Mouse (Mus musculus) testis, adult 2 months (tissue): ENCODE data around the gene Pcgf1. TPM values are rescaled to one million over a fixed set of nuclear protein-coding genes. Genes with fewer than 3 reads are reported as not detected.

ENCODE experiments used
- H3K27ac ChIP-seq: fragments of 200-500 bp; 2 replicates; pipeline ENCODE4 v1.5.1; 2012; ENCODE audit warnings: low read depth, low read length; ENCODE audit not compliant: control insufficient read depth, insufficient read depth
- H3K27me3 ChIP-seq: fragments of 200-500 bp; 2 replicates; pipeline ENCODE4 v1.6.1; 2012; ENCODE audit warnings: mild to moderate bottlenecking, low read length, moderate library complexity; ENCODE audit not compliant: control insufficient read depth, insufficient read depth
- H3K36me3 ChIP-seq: fragments of 200-500 bp; 2 replicates; pipeline ENCODE4 v1.6.1; 2012; ENCODE audit warnings: mild to moderate bottlenecking, low read length; ENCODE audit not compliant: control insufficient read depth, insufficient read depth
- H3K4me1 ChIP-seq: fragments of 200-500 bp; 2 replicates; pipeline ENCODE4 v1.6.1; 2012; ENCODE audit warnings: low read length; ENCODE audit not compliant: control insufficient read depth, insufficient read depth
- H3K4me3 ChIP-seq: fragments of 200-500 bp; 2 replicates; pipeline ENCODE4 v1.5.1; 2012; ENCODE audit warnings: low read depth, mild to moderate bottlenecking, low read length, moderate library complexity, mixed read lengths; ENCODE audit not compliant: control insufficient read depth
- CTCF ChIP-seq: fragments of 200-500 bp; IDR thresholded peaks from 2 replicates; pipeline ENCODE4 v1.5.1; 2012; ENCODE audit warnings: low read depth, mild to moderate bottlenecking, inconsistent platforms, low read length, moderate library complexity; ENCODE audit not compliant: control insufficient read depth, insufficient read depth, insufficient replicate concordance
- POLR2A ChIP-seq: fragments of 200-500 bp; IDR thresholded peaks from 2 replicates; pipeline ENCODE4 v1.6.1; 2012; ENCODE audit warnings: low read depth, mild to moderate bottlenecking, inconsistent platforms, low read length, moderate library complexity; ENCODE audit not compliant: control insufficient read depth
- polyA plus RNA-seq: library from polyadenylated mRNA; depleted of rRNA; stranded (reverse); fragments of >200 nt; gene quantifications from 2 replicates; pipeline ENCODE4 v1.2.3, GENCODE M21; 2012; rRNA removed

Gene Pcgf1
- 38.9 and 41.6 TPM in 2 replicates for polyA plus RNA-seq

- H3K36me3 ChIP-seq: no peaks in the 10 kb centered on the region; the same call in 1 of the 2 replicates
- H3K4me3 ChIP-seq: peak within 1 kb of the TSS; percentile 97
- H3K27ac ChIP-seq: peak within 1 kb of the TSS; percentile 99
- TF ChIP-seq CTCF (no peak), POLR2A (peak; percentile 60; the same call in 1 of the 2 replicates)
- H3K27me3 ChIP-seq: no peaks in the 10 kb centered on the region
- peaks cover 7% of the 10 kb centered on the region for H3K4me1 ChIP-seq
These were observed at the start of gene Pcgf1 for GRCm38 (mm10) chr6:83077630-83078323. Pcgf1 (plus strand) TSS chr6:83077869.

- peaks cover 12% of the 10 kb centered on the region for H3K4me1 ChIP-seq
- no peaks in the 10 kb centered on the region for H3K27me3 ChIP-seq
- no peak overlapping the region for H3K4me3 ChIP-seq
- H3K27ac ChIP-seq: no peak overlapping the region
- TF ChIP-seq CTCF (no peak), POLR2A (no peak)
- no peaks in the 10 kb centered on the region for H3K36me3 ChIP-seq
These were observed 47.9 kb upstream of the Pcgf1 start for GRCm38 (mm10) chr6:83029777-83030176.

GRCm38 (mm10) chr6:83031111-83031510 lies 46.6 kb upstream of the Pcgf1 start:
- H3K36me3 ChIP-seq: no peaks in the 10 kb centered on the region
- no peak for TF ChIP-seq CTCF
- no peak for TF ChIP-seq POLR2A
- H3K4me3 ChIP-seq: no peak overlapping the region
- no peaks in the 10 kb centered on the region for H3K27me3 ChIP-seq
- H3K4me1 ChIP-seq: peaks cover 12% of the 10 kb centered on the region
- no peak overlapping the region for H3K27ac ChIP-seq

- no peaks in the 10 kb centered on the region for H3K36me3 ChIP-seq
- H3K4me1 ChIP-seq: peaks cover 12% of the 10 kb centered on the region
- no peak for TF ChIP-seq POLR2A
- no peak for TF ChIP-seq CTCF
- no peaks in the 10 kb centered on the region for H3K27me3 ChIP-seq
- no peak overlapping the region for H3K27ac ChIP-seq
- H3K4me3 ChIP-seq: no peak overlapping the region
These were observed 45.6 kb upstream of the Pcgf1 start for GRCm38 (mm10) chr6:83031921-83032590.

GRCm38 (mm10) chr6:83032769-83033191 lies 44.9 kb upstream of the Pcgf1 start:
- TF ChIP-seq CTCF (no peak), POLR2A (no peak)
- H3K36me3 ChIP-seq: no peaks in the 10 kb centered on the region
- peak overlapping the region; percentile 10; the same call in 1 of the 2 replicates for H3K27ac ChIP-seq
- H3K4me3 ChIP-seq: peak overlapping the region; percentile 90
- H3K27me3 ChIP-seq: no peaks in the 10 kb centered on the region
- H3K4me1 ChIP-seq: peaks cover 12% of the 10 kb centered on the region

GRCm38 (mm10) chr6:83033249-83034185 lies 44.2 kb upstream of the Pcgf1 start, which contains the start of the genes Dok1 and Loxl3:
Dok1 (minus strand) TSS chr6:83033471.
Loxl3 (plus strand) TSS chr6:83034173.
- H3K27ac ChIP-seq: peak within 1 kb of the TSS; percentile 76
- 0 out of 2 replicates have a peak, but pooled peaks have one; percentile 18 for TF ChIP-seq POLR2A
- TF ChIP-seq CTCF: no peak
- H3K4me3 ChIP-seq: peak within 1 kb of the TSS; percentile 90
- H3K27me3 ChIP-seq: no peaks in the 10 kb centered on the region
- peaks cover 18% of the 10 kb centered on the region for H3K4me1 ChIP-seq
- no peaks in the 10 kb centered on the region for H3K36me3 ChIP-seq

GRCm38 (mm10) chr6:83034463-83035055 lies 43.1 kb upstream of the Pcgf1 start:
- TF ChIP-seq POLR2A (no peak), CTCF (no peak)
- no peaks in the 10 kb centered on the region for H3K27me3 ChIP-seq
- no peaks in the 10 kb centered on the region for H3K36me3 ChIP-seq
- H3K27ac ChIP-seq: 0 out of 2 replicates have a peak overlapping the region, but pooled peaks have one; percentile 8
- H3K4me1 ChIP-seq: peaks cover 21% of the 10 kb centered on the region
- peak overlapping the region; percentile 48 for H3K4me3 ChIP-seq
